In genomic region chr3:122140589-122141400, GRCm38 (mm10) we compare ENCODE assay signal across 1 mouse cellular context.
TF ChIP-seq lines count a peak whose summit lies in the region.

No protein-coding gene starts in this region.

TF ChIP-seq in CH12.LX, 34 proteins besides CTCF, POLR2A, EP300 and RAD21 (continued from another document):
- TF ChIP-seq MYC (IDR thresholded peaks at IDR 0.05; ENCODE audit: low read depth, low read length) (no peak), E2F4 (IDR thresholded peaks at IDR 0.05; ENCODE audit: insufficient replicate concordance, low read depth, low read length) (no peak)
